ENCODE assay signal across 8 mouse cellular contexts in the genomic region with DNA sequence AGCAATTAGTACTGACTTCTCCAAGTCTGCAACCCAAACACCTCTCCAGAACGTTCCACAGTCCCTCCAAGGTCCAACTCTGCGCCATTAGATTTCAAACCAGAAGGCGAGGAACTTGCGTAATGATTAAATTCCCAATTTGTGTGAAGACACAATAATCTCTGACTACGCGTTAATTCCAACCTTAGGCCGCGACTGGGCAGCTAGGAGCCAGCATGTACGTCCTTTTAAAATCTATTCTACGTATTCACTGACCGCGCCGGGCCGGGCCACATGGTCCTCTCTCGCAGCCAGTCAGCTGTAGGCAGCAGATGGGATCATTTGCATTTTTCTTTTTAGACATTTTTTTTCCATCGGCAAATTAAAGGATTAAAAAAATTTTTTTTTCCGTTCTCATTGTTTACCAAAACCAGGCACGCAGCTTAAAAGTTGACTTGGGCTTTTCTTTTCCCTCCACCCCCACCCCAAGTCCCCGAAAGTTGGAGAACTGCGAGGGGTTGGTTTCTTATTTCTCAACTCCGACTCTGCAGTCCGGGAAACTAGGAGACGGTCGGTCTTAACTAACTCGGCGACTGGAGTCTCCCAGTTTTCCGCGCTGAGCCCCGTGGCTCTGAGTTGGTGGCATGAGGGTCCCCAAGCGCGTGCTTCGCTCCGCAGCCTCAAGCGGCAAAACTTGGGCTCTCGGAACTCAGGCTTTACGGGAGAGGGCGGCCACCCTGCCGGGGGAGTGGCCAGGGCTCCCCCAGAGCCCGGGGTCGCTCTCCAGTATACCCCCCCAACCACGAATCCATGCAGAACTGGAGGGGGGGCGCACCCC. TPM values are rescaled to one million over a fixed set of nuclear protein-coding genes. Genes with fewer than 3 reads are reported as not detected.
A peak's percentile ranks its signal among the peaks of the same experiment; 100 is the strongest.
DNase-seq lines count a peak whose midpoint lies in the region; ATAC-seq lines count a peak whose summit lies in the region.

No protein-coding gene starts in this region.

- no peaks in the 10 kb centered on the region for H3K9me3 ChIP-seq in hindbrain, embryonic 15.5 days

- peaks cover 30% of the 10 kb centered on the region for H3K4me1 ChIP-seq in hindbrain, embryonic 15.5 days (replicated peaks)

- under 1% methylated on average over 42 of the region's 42 CpGs for WGBS in hindbrain, embryonic 15.5 days
- WGBS in macrophage (ENCODE audit: missing documents), result 5% methylated on average over 42 of the region's 42 CpGs

- peak overlapping the region; percentile 95 for H3K4me2 ChIP-seq in hindbrain, embryonic 15.5 days

- peak; percentile 80 for DNase-seq in NIH3T3 (ENCODE audit: low read depth)
- peak; percentile 25 for DNase-seq in cerebellum, adult 9-10 months
- DNase-seq in frontal cortex, postnatal 36 days (ENCODE audit: low spot score in 2 of 2), result peak; percentile 30 to 60
- peak; percentile 11 to 33 for DNase-seq in left cerebral cortex, adult 8-10 months (ENCODE audit: low spot score in 2 of 2)
- DNase-seq in right cerebral cortex, postnatal 14 days, result peak; percentile 51
- no peak for DNase-seq in T-cell, adult 2 months (ENCODE audit: low spot score)

- H3K36me3 ChIP-seq in hindbrain, embryonic 15.5 days, result no peaks in the 10 kb centered on the region
- no peaks in the 10 kb centered on the region for H3K36me3 ChIP-seq in macrophage (ENCODE audit: inconsistent target)

- H3K79me2 ChIP-seq in macrophage (ENCODE audit: inconsistent target), result no peaks in the 10 kb centered on the region; the same call in 1 of the 2 replicates

- H3K4me3 ChIP-seq in hindbrain, embryonic 15.5 days, result peak overlapping the region; percentile 86
- peak overlapping the region; percentile 33 for H3K4me3 ChIP-seq in macrophage (ENCODE audit: inconsistent target)

- H3K27ac ChIP-seq in hindbrain, embryonic 15.5 days (replicated peaks), result peak overlapping the region; percentile 97
- H3K27ac ChIP-seq in macrophage, result no peak overlapping the region

- no peaks in the 10 kb centered on the region for H3K27me3 ChIP-seq in hindbrain, embryonic 15.5 days

- peak overlapping the region; percentile 90 for H3K9ac ChIP-seq in hindbrain, embryonic 15.5 days

- ATAC-seq in hindbrain, embryonic 15.5 days (ENCODE audit: low FRiP score, low read depth), result peak; percentile 36

RNA-seq across cellular contexts. Expression of gene Bend3, which starts 0.6 kb away (rescaled TPM):
- polyA plus RNA-seq in hindbrain, embryonic 15.5 days (2015; fragmentation: Nextera tagmentation; extraction: Ambion mirVana), result 3.6 and 4.3 TPM in 2 replicates
- total RNA-seq in left cerebral cortex, adult 8-10 months (2022), result 1 to 10 TPM; 4.6 to 6.6 (median 4.7) TPM
- total RNA-seq in macrophage (2018; cell fraction: chromatin; rRNA removed), result 1 to 10 TPM; 1.2 to 6.2 (median 2.6) TPM
- 1 to 10 TPM; 1.5 to 5.3 (median 3.0) TPM for total RNA-seq in macrophage (2018; cell fraction: cytosol; rRNA removed)
- 1 to 10 TPM; 1.7 to 6.6 (median 2.9) TPM for total RNA-seq in macrophage (2018; cell fraction: nucleus; rRNA removed)
- 1.4 to 3.8 TPM (median 2.3 TPM) in 3 replicates for polyA plus RNA-seq in macrophage (2018)

RNA-seq across cellular contexts. Expression of gene Gm9803, which starts 45.8 kb away (rescaled TPM):
- polyA plus RNA-seq in hindbrain, embryonic 15.5 days (2015; fragmentation: Nextera tagmentation; extraction: Ambion mirVana), result 22.0 and 26.2 TPM in 2 replicates
- total RNA-seq in left cerebral cortex, adult 8-10 months (2022), result 1 to 10 TPM in 3 of 4 experiments, not detected in 1; 3.7 to 5.8 (median 4.0) TPM
- 10 to 100 TPM in 17 of 26 experiments, 1 to 10 TPM in 3, not detected in 6; 3.4 to 25.3 (median 12.7) TPM for total RNA-seq in macrophage (2018; cell fraction: chromatin; rRNA removed)
- 1 to 10 TPM in 9 of 26 experiments, under 1 TPM in 10, not detected in 7; 0.36 to 2.5 (median 0.89) TPM for total RNA-seq in macrophage (2018; cell fraction: cytosol; rRNA removed)
- 1 to 10 TPM in 16 of 26 experiments, not detected in 10; 1.5 to 5.6 (median 3.7) TPM for total RNA-seq in macrophage (2018; cell fraction: nucleus; rRNA removed)
- polyA plus RNA-seq in macrophage (2018), result 0.69 to 2.7 TPM (median 1.2 TPM) in 3 replicates
